Comparison of ENCODE assay signal across 19 mouse cellular contexts in the genomic region with DNA sequence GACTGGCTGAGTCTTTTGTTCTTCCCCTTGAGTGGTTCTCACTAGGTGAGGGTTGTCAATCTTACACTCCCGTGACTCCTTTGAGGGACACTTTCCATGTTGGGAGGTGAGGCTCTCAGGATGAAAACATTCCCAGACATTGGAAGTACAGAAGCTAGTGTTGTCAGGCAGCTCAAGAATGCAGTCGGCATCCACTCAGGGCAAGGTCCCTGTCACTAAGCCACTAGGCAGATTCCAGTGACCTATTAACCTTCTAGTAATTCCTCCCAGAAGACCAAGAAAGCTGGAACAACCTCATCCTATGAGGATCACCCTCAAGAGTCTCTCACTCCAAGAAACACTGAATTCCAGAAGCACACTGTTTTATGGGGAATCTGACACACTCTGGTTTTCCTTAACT.
"Had no signal": no experiment of that assay in that cellular context is flagged by ENCODE, and none has a peak within 500 bp of the region (broad histone marks: within the 10 kb centered on the region; RNA-seq: fewer than 3 reads in every experiment).

No protein-coding gene starts in this region.

- DNase-seq: kidney, adult 2 months; kidney, postnatal 25 days; layer of hippocampus, adult 9-11 months; liver, embryonic 13.5 days; lung, adult 18-20 months; lung, postnatal 10 days; midbrain, embryonic 14.5 days; right cerebral cortex, adult 18-20 months; right cerebral cortex, postnatal 25 days; thymus, postnatal 25 days had no signal

- H3K4me3 ChIP-seq: layer of hippocampus, adult 2 months; limb, embryonic 10.5 days; limb, embryonic 13.5 days; liver, embryonic 13.5 days; lung, embryonic 15.5 days; megakaryocyte, embryonic 14.5 days; midbrain, embryonic 10.5 days; neural tube, embryonic 12.5 days; neural tube, embryonic 15.5 days had no signal

- H3K4me1 ChIP-seq: limb, embryonic 13.5 days; liver, embryonic 13.5 days; neural tube, embryonic 12.5 days; neural tube, embryonic 15.5 days had no signal

- H3K9ac ChIP-seq: limb, embryonic 13.5 days; liver, embryonic 13.5 days; lung, embryonic 15.5 days; neural tube, embryonic 12.5 days; neural tube, embryonic 15.5 days had no signal

- H3K36me3 ChIP-seq: limb, embryonic 10.5 days; limb, embryonic 13.5 days; liver, embryonic 13.5 days; lung, embryonic 15.5 days; midbrain, embryonic 10.5 days; neural tube, embryonic 12.5 days; neural tube, embryonic 15.5 days had no signal

- H3K4me2 ChIP-seq: limb, embryonic 13.5 days; liver, embryonic 13.5 days; lung, embryonic 15.5 days; neural tube, embryonic 12.5 days; neural tube, embryonic 15.5 days had no signal

- H3K9me3 ChIP-seq: limb, embryonic 10.5 days; liver, embryonic 13.5 days; neural tube, embryonic 12.5 days; neural tube, embryonic 15.5 days had no signal

- H3K27ac ChIP-seq: kidney, postnatal 0 days; layer of hippocampus, adult 2 months; limb, embryonic 10.5 days; limb, embryonic 13.5 days; liver, embryonic 13.5 days; lung, embryonic 15.5 days; midbrain, embryonic 10.5 days; neural tube, embryonic 12.5 days; neural tube, embryonic 15.5 days had no signal

- H3K27me3 ChIP-seq: limb, embryonic 13.5 days; liver, embryonic 13.5 days; lung, embryonic 15.5 days; neural tube, embryonic 12.5 days; neural tube, embryonic 15.5 days had no signal
